Mouse (Mus musculus) megakaryocyte, embryonic 14.5 days (primary cell): ENCODE measurements at regions not wholly inside any gene's neighbourhood (a gene's known extent, or its start where the extent isn't known, plus 50 kb on each side); places are given as distances from the start of the nearest gene placed in this dataset.

Experiments used
- H3K27me3 ChIP-seq: replicated peaks from 2 replicates; pipeline ENCODE3; 2012; ENCODE audit warnings: inconsistent platforms
- H3K36me3 ChIP-seq: replicated peaks from 2 replicates; pipeline ENCODE3; 2012; ENCODE audit warnings: low read length, inconsistent platforms, mixed read lengths
- H3K4me1 ChIP-seq: 2 replicates; pipeline ENCODE4 v1.6.1; 2012; ENCODE audit warnings: inconsistent platforms
- H3K4me3 ChIP-seq: replicated peaks from 2 replicates; pipeline ENCODE3; 2012; ENCODE audit warnings: moderate library complexity, mild to moderate bottlenecking, inconsistent platforms
- H3K9me3 ChIP-seq: 2 replicates; pipeline ENCODE4 v1.6.1; 2012; ENCODE audit warnings: inconsistent platforms
- FLI1 ChIP-seq: IDR thresholded peaks from 2 replicates; pipeline ENCODE4 v1.6.1; 2012; ENCODE audit warnings: low read length, inconsistent platforms, mixed read lengths
- GATA1 ChIP-seq: IDR thresholded peaks from 3 replicates; pipeline ENCODE4 v1.6.1; 2012; ENCODE audit warnings: mixed read lengths, low read length, inconsistent platforms, borderline replicate concordance

- Histone ChIP-seq H3K4me3 (no peak overlapping the region), H3K9me3 (peaks cover 8% of the 10 kb centered on the region; the same call in 1 of the 2 replicates), H3K27me3 (no peaks in the 10 kb centered on the region), H3K36me3 (no peaks in the 10 kb centered on the region), H3K4me1 (no peaks in the 10 kb centered on the region)
- TF ChIP-seq GATA1 (no peak), FLI1 (no peak)
These were observed 246.2 kb upstream of the Tenm4 start for GRCm38 (mm10) chr7:95924805-95925204.

GRCm38 (mm10) chr7:95926119-95927039 is 244.7 kb upstream of the Tenm4 start:
- H3K27me3 ChIP-seq, result no peaks in the 10 kb centered on the region
- no peak overlapping the region for H3K4me3 ChIP-seq
- H3K9me3 ChIP-seq, result peaks cover 8% of the 10 kb centered on the region; the same call in 1 of the 2 replicates
- H3K36me3 ChIP-seq, result no peaks in the 10 kb centered on the region
- TF ChIP-seq GATA1 (no peak), FLI1 (no peak)
- no peaks in the 10 kb centered on the region for H3K4me1 ChIP-seq

- H3K36me3 ChIP-seq, result no peaks in the 10 kb centered on the region
- H3K27me3 ChIP-seq, result no peaks in the 10 kb centered on the region
- no peak overlapping the region for H3K4me3 ChIP-seq
- H3K4me1 ChIP-seq, result no peaks in the 10 kb centered on the region
- peaks cover 15% of the 10 kb centered on the region; the same call in 1 of the 2 replicates for H3K9me3 ChIP-seq
- TF ChIP-seq FLI1 (no peak), GATA1 (no peak)
These were observed 234.4 kb upstream of the Tenm4 start for GRCm38 (mm10) chr7:95936599-95936998.

GRCm38 (mm10) chr7:95943420-95943819 is 227.6 kb upstream of the Tenm4 start:
- TF ChIP-seq GATA1 (no peak), FLI1 (no peak)
- Histone ChIP-seq H3K4me1 (no peaks in the 10 kb centered on the region), H3K9me3 (peaks cover 9% of the 10 kb centered on the region), H3K27me3 (no peaks in the 10 kb centered on the region), H3K36me3 (no peaks in the 10 kb centered on the region), H3K4me3 (no peak overlapping the region)

- Histone ChIP-seq H3K27me3 (no peaks in the 10 kb centered on the region), H3K9me3 (peaks cover 13% of the 10 kb centered on the region; the same call in 1 of the 2 replicates), H3K4me1 (no peaks in the 10 kb centered on the region), H3K36me3 (no peaks in the 10 kb centered on the region), H3K4me3 (no peak overlapping the region)
- no peak for TF ChIP-seq FLI1
- no peak for TF ChIP-seq GATA1
These were observed 218.7 kb upstream of the Tenm4 start for GRCm38 (mm10) chr7:95952395-95952794.

- H3K9me3 ChIP-seq, result peaks cover 25% of the 10 kb centered on the region
- no peak for TF ChIP-seq FLI1
- no peak for TF ChIP-seq GATA1
- no peaks in the 10 kb centered on the region for H3K4me1 ChIP-seq
These were observed 216.5 kb upstream of the Tenm4 start for GRCm38 (mm10) chr7:95954511-95954910.

GRCm38 (mm10) chr7:95955119-95955518 is 215.9 kb upstream of the Tenm4 start:
- H3K9me3 ChIP-seq, result peaks cover 25% of the 10 kb centered on the region
- H3K27me3 ChIP-seq, result no peaks in the 10 kb centered on the region
- TF ChIP-seq GATA1 (no peak), FLI1 (no peak)
- H3K36me3 ChIP-seq, result no peaks in the 10 kb centered on the region
- no peaks in the 10 kb centered on the region for H3K4me1 ChIP-seq
- H3K4me3 ChIP-seq, result no peak overlapping the region

More at GRCm38 (mm10) chr7:95954511-95954910, 216.5 kb upstream of the Tenm4 start:
- Histone ChIP-seq H3K4me3 (no peak overlapping the region), H3K27me3 (no peaks in the 10 kb centered on the region), H3K36me3 (no peaks in the 10 kb centered on the region)

GRCm38 (mm10) chr7:95959068-95959467 is 212.0 kb upstream of the Tenm4 start:
- Histone ChIP-seq H3K27me3 (no peaks in the 10 kb centered on the region), H3K4me1 (no peaks in the 10 kb centered on the region), H3K4me3 (no peak overlapping the region), H3K36me3 (no peaks in the 10 kb centered on the region), H3K9me3 (peaks cover 33% of the 10 kb centered on the region)
- no peak for TF ChIP-seq GATA1
- no peak for TF ChIP-seq FLI1

- H3K9me3 ChIP-seq, result peaks cover 3% of the 10 kb centered on the region; the same call in 1 of the 2 replicates
These were observed 199.2 kb upstream of the Tenm4 start for GRCm38 (mm10) chr7:95971863-95972262.

GRCm38 (mm10) chr7:95974085-95974484 is 197.0 kb upstream of the Tenm4 start:
- TF ChIP-seq FLI1 (no peak), GATA1 (no peak)
- Histone ChIP-seq H3K9me3 (peaks cover 3% of the 10 kb centered on the region; the same call in 1 of the 2 replicates), H3K4me1 (no peaks in the 10 kb centered on the region), H3K36me3 (no peaks in the 10 kb centered on the region), H3K4me3 (no peak overlapping the region), H3K27me3 (no peaks in the 10 kb centered on the region)

More at GRCm38 (mm10) chr7:95971863-95972262, 199.2 kb upstream of the Tenm4 start:
- TF ChIP-seq FLI1 (no peak), GATA1 (no peak)
- no peaks in the 10 kb centered on the region for H3K36me3 ChIP-seq
- no peaks in the 10 kb centered on the region for H3K27me3 ChIP-seq
- H3K4me3 ChIP-seq, result no peak overlapping the region
- H3K4me1 ChIP-seq, result no peaks in the 10 kb centered on the region
